Mouse (Mus musculus): ENCODE measurements around the gene Maats1. TPM values are rescaled to one million over a fixed set of nuclear protein-coding genes. Genes with fewer than 3 reads are reported as not detected.
"Not testable (repeated sequence)": the region's sequence is repeated elsewhere in the genome, so short reads cannot be mapped to it uniquely, and the experiment has no call there.

Maats1 gene
- polyA plus RNA-seq, 1 experiment from 2014 or later: 0.20 TPM

- ATAC-seq (ENCODE audit: insufficient number of reproducible peaks, low FRiP score, low TSS enrichment, low read depth): no peak
- Histone ChIP-seq H3K9me3 (ENCODE audit: control insufficient read depth, low read length) (no peaks in the 10 kb centered on the region), H3K4me1 (ENCODE audit: control insufficient read depth, insufficient read depth, low read length) (peaks cover 4% of the 10 kb centered on the region), H3K4me3 (ENCODE audit: low read depth, low read length) (no peak overlapping the region), H3K36me3 (ENCODE audit: control insufficient read depth, insufficient read depth, low read length) (peaks cover 2% of the 10 kb centered on the region), H3K27me3 (ENCODE audit: control insufficient read depth, insufficient read depth, low read length) (no peaks in the 10 kb centered on the region), H3K27ac (replicated peaks; ENCODE audit: low read depth, low read length) (no peak overlapping the region), H3K4me2 (ENCODE audit: low read depth, severe bottlenecking) (no peak overlapping the region), H3K9ac (ENCODE audit: low read length) (no peak overlapping the region)
- 79% methylated on average over 7 of the region's 7 CpGs for WGBS
- DNase-seq (ENCODE audit: low spot score): no peak
Measured at GRCm38 (mm10) chr16:38350361-38350855, 8.5 kb upstream of the Maats1 start.

- H3K4me2 ChIP-seq (ENCODE audit: low read depth, severe bottlenecking): no peak overlapping the region
- H3K4me3 ChIP-seq (ENCODE audit: low read depth, low read length): no peak overlapping the region
- H3K27ac ChIP-seq (replicated peaks; ENCODE audit: low read depth, low read length): no peak overlapping the region
- WGBS: 89% methylated on average over 2 of the region's 2 CpGs
- H3K4me1 ChIP-seq (ENCODE audit: control insufficient read depth, insufficient read depth, low read length): peaks cover 4% of the 10 kb centered on the region
- H3K36me3 ChIP-seq (ENCODE audit: control insufficient read depth, insufficient read depth, low read length): peaks cover 2% of the 10 kb centered on the region
- ATAC-seq (ENCODE audit: insufficient number of reproducible peaks, low FRiP score, low TSS enrichment, low read depth): no peak
- no peak for DNase-seq (ENCODE audit: low spot score)
- no peaks in the 10 kb centered on the region for H3K27me3 ChIP-seq (ENCODE audit: control insufficient read depth, insufficient read depth, low read length)
- H3K9me3 ChIP-seq (ENCODE audit: control insufficient read depth, low read length): no peaks in the 10 kb centered on the region
- no peak overlapping the region for H3K9ac ChIP-seq (ENCODE audit: low read length)
Measured at GRCm38 (mm10) chr16:38349881-38350280, 7.9 kb upstream of the Maats1 start.

- Histone ChIP-seq H3K4me2 (ENCODE audit: low read depth, severe bottlenecking) (no peak overlapping the region), H3K4me3 (ENCODE audit: low read depth, low read length) (no peak overlapping the region), H3K27me3 (ENCODE audit: control insufficient read depth, insufficient read depth, low read length) (no peaks in the 10 kb centered on the region), H3K36me3 (ENCODE audit: control insufficient read depth, insufficient read depth, low read length) (peaks cover 2% of the 10 kb centered on the region), H3K9ac (ENCODE audit: low read length) (no peak overlapping the region), H3K27ac (replicated peaks; ENCODE audit: low read depth, low read length) (no peak overlapping the region), H3K9me3 (ENCODE audit: control insufficient read depth, low read length) (no peaks in the 10 kb centered on the region), H3K4me1 (ENCODE audit: control insufficient read depth, insufficient read depth, low read length) (peaks cover 4% of the 10 kb centered on the region)
- no peak for DNase-seq (ENCODE audit: low spot score)
- 92% methylated on average over 9 of the region's 9 CpGs for WGBS
- no peak for ATAC-seq (ENCODE audit: insufficient number of reproducible peaks, low FRiP score, low TSS enrichment, low read depth)
Measured at GRCm38 (mm10) chr16:38348217-38348761, 6.3 kb upstream of the Maats1 start.

- H3K36me3 ChIP-seq (ENCODE audit: control insufficient read depth, insufficient read depth, low read length): peaks cover 2% of the 10 kb centered on the region
- no peak for DNase-seq (ENCODE audit: low spot score)
- 69% methylated on average over 6 of the region's 6 CpGs for WGBS
- peaks cover 4% of the 10 kb centered on the region for H3K4me1 ChIP-seq (ENCODE audit: control insufficient read depth, insufficient read depth, low read length)
- H3K27me3 ChIP-seq (ENCODE audit: control insufficient read depth, insufficient read depth, low read length): no peaks in the 10 kb centered on the region
- H3K9ac ChIP-seq (ENCODE audit: low read length): no peak overlapping the region
- peak overlapping the region; percentile 46 for H3K4me2 ChIP-seq (ENCODE audit: low read depth, severe bottlenecking)
- no peak for ATAC-seq (ENCODE audit: insufficient number of reproducible peaks, low FRiP score, low TSS enrichment, low read depth)
- H3K9me3 ChIP-seq (ENCODE audit: control insufficient read depth, low read length): no peaks in the 10 kb centered on the region
- H3K27ac ChIP-seq (replicated peaks; ENCODE audit: low read depth, low read length): no peak overlapping the region
- peak overlapping the region; percentile 59 for H3K4me3 ChIP-seq (ENCODE audit: low read depth, low read length)
Measured at GRCm38 (mm10) chr16:38347588-38347987, 5.6 kb upstream of the Maats1 start.

- peak; percentile 94 for ATAC-seq (ENCODE audit: insufficient number of reproducible peaks, low FRiP score, low TSS enrichment, low read depth)
- WGBS: 3% methylated on average over 35 of the region's 35 CpGs
- no peaks in the 10 kb centered on the region for H3K27me3 ChIP-seq (ENCODE audit: control insufficient read depth, insufficient read depth, low read length)
Measured at GRCm38 (mm10) chr16:38346529-38347325, 4.8 kb upstream of the Maats1 start, which contains the start of the genes Cox17 and Gm21987. Gene Cox17 (plus strand): TSS chr16:38346991. Gene Gm21987 (plus strand): TSS chr16:38347040.

GRCm38 (mm10) chr16:38344941-38345725 is 3.2 kb upstream of the Maats1 start:
- no peak overlapping the region for H3K27ac ChIP-seq (replicated peaks; ENCODE audit: low read depth, low read length)

More at GRCm38 (mm10) chr16:38346529-38347325, 4.8 kb upstream of the Maats1 start, which contains the start of the genes Cox17 and Gm21987:
- Histone ChIP-seq H3K4me1 (ENCODE audit: control insufficient read depth, insufficient read depth, low read length) (peaks cover 4% of the 10 kb centered on the region), H3K4me2 (ENCODE audit: low read depth, severe bottlenecking) (peak within 1 kb of the TSS; percentile 46), H3K4me3 (ENCODE audit: low read depth, low read length) (peak within 1 kb of the TSS; percentile 59), H3K27ac (replicated peaks; ENCODE audit: low read depth, low read length) (no peak within 1 kb of the TSS; the same call in 1 of the 2 replicates), H3K9me3 (ENCODE audit: control insufficient read depth, low read length) (no peaks in the 10 kb centered on the region), H3K9ac (ENCODE audit: low read length) (peak within 1 kb of the TSS; percentile 84), H3K36me3 (ENCODE audit: control insufficient read depth, insufficient read depth, low read length) (peaks cover 2% of the 10 kb centered on the region)
- peak; percentile 90 for DNase-seq (ENCODE audit: low spot score)

GRCm38 (mm10) chr16:38338077-38338476 is 3.9 kb downstream of the Maats1 start:
- not testable (repeated sequence) for DNase-seq (ENCODE audit: low spot score); H3K27me3 ChIP-seq (ENCODE audit: control insufficient read depth, insufficient read depth, low read length); H3K36me3 ChIP-seq (ENCODE audit: control insufficient read depth, insufficient read depth, low read length); H3K4me1 ChIP-seq (ENCODE audit: control insufficient read depth, insufficient read depth, low read length); H3K4me2 ChIP-seq (ENCODE audit: low read depth, severe bottlenecking); H3K9me3 ChIP-seq (ENCODE audit: control insufficient read depth, low read length); H3K27ac ChIP-seq (replicated peaks; ENCODE audit: low read depth, low read length); H3K9ac ChIP-seq (ENCODE audit: low read length); H3K4me3 ChIP-seq (ENCODE audit: low read depth, low read length); ATAC-seq (ENCODE audit: insufficient number of reproducible peaks, low FRiP score, low TSS enrichment, low read depth)
- WGBS: 85% methylated on average over 4 of the region's 4 CpGs

More at GRCm38 (mm10) chr16:38344941-38345725, 3.2 kb upstream of the Maats1 start:
- no peaks in the 10 kb centered on the region for H3K36me3 ChIP-seq (ENCODE audit: control insufficient read depth, insufficient read depth, low read length)
- no peak overlapping the region for H3K4me3 ChIP-seq (ENCODE audit: low read depth, low read length)
- 79% methylated on average over 3 of the region's 3 CpGs for WGBS
- ATAC-seq (ENCODE audit: insufficient number of reproducible peaks, low FRiP score, low TSS enrichment, low read depth) (no peak), DNase-seq (ENCODE audit: low spot score) (no peak)
- no peak overlapping the region for H3K4me2 ChIP-seq (ENCODE audit: low read depth, severe bottlenecking)
- H3K9ac ChIP-seq (ENCODE audit: low read length): no peak overlapping the region
- no peaks in the 10 kb centered on the region for H3K9me3 ChIP-seq (ENCODE audit: control insufficient read depth, low read length)
- H3K27me3 ChIP-seq (ENCODE audit: control insufficient read depth, insufficient read depth, low read length): no peaks in the 10 kb centered on the region
- H3K4me1 ChIP-seq (ENCODE audit: control insufficient read depth, insufficient read depth, low read length): peaks cover 6% of the 10 kb centered on the region

GRCm38 (mm10) chr16:38334431-38334830 is 7.5 kb downstream of the Maats1 start:
- Histone ChIP-seq H3K9ac (ENCODE audit: low read length) (no peak overlapping the region), H3K4me3 (ENCODE audit: low read depth, low read length) (no peak overlapping the region), H3K9me3 (ENCODE audit: control insufficient read depth, low read length) (no peaks in the 10 kb centered on the region), H3K27me3 (ENCODE audit: control insufficient read depth, insufficient read depth, low read length) (no peaks in the 10 kb centered on the region), H3K36me3 (ENCODE audit: control insufficient read depth, insufficient read depth, low read length) (no peaks in the 10 kb centered on the region), H3K4me2 (ENCODE audit: low read depth, severe bottlenecking) (no peak overlapping the region), H3K4me1 (ENCODE audit: control insufficient read depth, insufficient read depth, low read length) (no peaks in the 10 kb centered on the region), H3K27ac (replicated peaks; ENCODE audit: low read depth, low read length) (no peak overlapping the region)
- WGBS: 16% methylated on average over 6 of the region's 6 CpGs
- no peak for ATAC-seq (ENCODE audit: insufficient number of reproducible peaks, low FRiP score, low TSS enrichment, low read depth)
- DNase-seq (ENCODE audit: low spot score): no peak
